Mouse (Mus musculus): ENCODE measurements around the gene Btk.
"Not testable (repeated sequence)": the region's sequence is repeated elsewhere in the genome, so short reads cannot be mapped to it uniquely, and the experiment has no call there.

DNA sequence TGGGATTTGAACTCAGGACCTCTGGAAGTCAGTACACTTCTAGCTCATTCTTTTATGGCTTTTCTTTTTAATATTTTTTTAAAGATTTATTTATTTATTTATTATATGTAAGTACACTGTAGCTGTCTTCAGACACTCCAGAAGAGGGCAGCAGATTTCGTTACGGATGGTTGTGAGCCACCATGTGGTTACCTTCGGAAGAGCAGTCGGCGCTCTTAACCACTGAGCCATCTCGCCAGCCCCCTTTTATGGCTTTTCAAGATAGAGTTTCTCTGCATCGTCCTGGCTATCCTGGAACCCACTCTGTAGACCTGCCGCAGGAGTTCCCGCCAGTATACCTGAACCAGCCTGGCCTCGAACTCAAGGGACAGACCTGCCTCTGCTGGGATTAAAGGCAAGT, 43.6 kb downstream of the Btk start:
- TF ChIP-seq POLR2A, IRF4, USF1 (IDR thresholded peaks at IDR 0.05; ENCODE audit: low read depth, low read length): not testable (repeated sequence)
